Mouse (Mus musculus): ENCODE measurements at regions not wholly inside any gene's neighbourhood (a gene's known extent, or its start where the extent isn't known, plus 50 kb on each side); places are given as distances from the start of the nearest gene placed in this dataset.
"Not testable (repeated sequence)": the region's sequence is repeated elsewhere in the genome, so short reads cannot be mapped to it uniquely, and the experiment has no call there.

DNA sequence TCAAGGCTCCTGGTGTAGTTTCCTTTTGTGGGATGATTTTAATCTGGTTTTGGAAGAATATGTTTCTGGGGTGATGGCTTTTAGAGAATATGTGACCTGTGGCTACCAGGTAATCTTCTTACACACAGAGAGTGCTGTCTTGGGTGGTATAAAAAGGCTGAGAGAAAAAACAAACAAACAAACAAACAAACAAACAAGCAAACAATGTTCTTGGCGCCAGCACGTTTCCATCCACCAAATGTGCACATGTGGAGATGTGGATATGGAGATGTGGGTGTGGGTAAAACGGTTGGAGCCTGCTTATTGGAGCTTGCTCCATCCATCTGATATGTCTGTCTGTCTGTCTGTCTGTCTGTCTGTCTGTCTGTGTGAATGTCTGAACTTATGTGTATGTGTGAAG, 57.7 kb upstream of the Ezh2 start:
- TF ChIP-seq POLR2A (IDR thresholded peaks at IDR 0.05; ENCODE audit: borderline replicate concordance, extremely low read depth, insufficient read depth, insufficient read length, poor library complexity, severe bottlenecking); CTCF (IDR thresholded peaks at IDR 0.05; ENCODE audit: borderline replicate concordance, extremely low read depth, insufficient read depth, insufficient read length): not testable (repeated sequence)

Measured in brain, embryonic 14.5 days (tissue).